Mouse (Mus musculus) embryo, embryonic 9.5 days (tissue): ENCODE results near the gene Prkca.

ENCODE experiments used
- DNase-seq: peaks from one replicate; pipeline ENCODE4 v3.0.0-alpha.2; 2017; ENCODE audit errors: extremely low spot score

Prkca gene

GRCm38 (mm10) chr11:108235081-108235703 lies 108.5 kb downstream of the Prkca start:
- no peak for DNase-seq

GRCm38 (mm10) chr11:108233015-108233414 lies 110.7 kb downstream of the Prkca start:
- no peak for DNase-seq

GRCm38 (mm10) chr11:108230101-108230500 lies 113.6 kb downstream of the Prkca start:
- no peak for DNase-seq

GRCm38 (mm10) chr11:108229176-108229946 lies 114.4 kb downstream of the Prkca start:
- DNase-seq: no peak

- no peak for DNase-seq
These were observed 115.2 kb downstream of the Prkca start for GRCm38 (mm10) chr11:108228497-108228896.

GRCm38 (mm10) chr11:108226248-108226647 lies 117.5 kb downstream of the Prkca start:
- DNase-seq: no peak

GRCm38 (mm10) chr11:108224233-108224973 lies 119.3 kb downstream of the Prkca start:
- no peak for DNase-seq

GRCm38 (mm10) chr11:108223613-108224232 lies 120.0 kb downstream of the Prkca start:
- DNase-seq: no peak

- no peak for DNase-seq
These were observed 120.6 kb downstream of the Prkca start for GRCm38 (mm10) chr11:108223154-108223553.

- DNase-seq: no peak
These were observed 121.1 kb downstream of the Prkca start for GRCm38 (mm10) chr11:108222616-108223015.

GRCm38 (mm10) chr11:108222026-108222425 lies 121.7 kb downstream of the Prkca start:
- DNase-seq: no peak

- DNase-seq: no peak
These were observed 122.4 kb downstream of the Prkca start for GRCm38 (mm10) chr11:108221124-108221835.

- no peak for DNase-seq
These were observed 123.1 kb downstream of the Prkca start for GRCm38 (mm10) chr11:108220605-108221004.

GRCm38 (mm10) chr11:108217043-108217442 lies 126.7 kb downstream of the Prkca start:
- DNase-seq: no peak

GRCm38 (mm10) chr11:108216064-108216463 lies 127.7 kb downstream of the Prkca start:
- DNase-seq: no peak

- DNase-seq: no peak
These were observed 128.3 kb downstream of the Prkca start for GRCm38 (mm10) chr11:108215466-108215865.

GRCm38 (mm10) chr11:108214521-108215223 lies 129.1 kb downstream of the Prkca start:
- DNase-seq: no peak

GRCm38 (mm10) chr11:108213783-108214182 lies 129.9 kb downstream of the Prkca start:
- DNase-seq: no peak

- no peak for DNase-seq
These were observed 131.1 kb downstream of the Prkca start for GRCm38 (mm10) chr11:108212638-108213037.

GRCm38 (mm10) chr11:108212030-108212429 lies 131.7 kb downstream of the Prkca start:
- no peak for DNase-seq

- no peak for DNase-seq
These were observed 133.0 kb downstream of the Prkca start for GRCm38 (mm10) chr11:108210749-108211148.
